8 mouse cellular contexts compared by ENCODE assay signal in genomic region chr12:111143005-111143508, GRCm38 (mm10). TPM values are rescaled to one million over a fixed set of nuclear protein-coding genes. Genes with fewer than 3 reads are reported as not detected.
A peak's percentile ranks its signal among the peaks of the same experiment; 100 is the strongest.
DNase-seq lines count a peak whose midpoint lies in the region; ATAC-seq and TF ChIP-seq lines count a peak whose summit lies in the region.

No protein-coding gene starts in this region.

- H3K27ac ChIP-seq in hindbrain, embryonic 14.5 days = peak overlapping the region; percentile 78
- H3K27ac ChIP-seq in testis, adult 2 months (ENCODE audit: control insufficient read depth, insufficient read depth, low read depth, low read length) = no peak overlapping the region

- TF ChIP-seq CTCF in testis, adult 2 months (IDR thresholded peaks at IDR 0.05; ENCODE audit: control insufficient read depth, insufficient read depth, insufficient replicate concordance, low read depth, low read length) = peak; percentile 47; the same call in 1 of the 2 replicates

- peak; percentile 32 to 51 for DNase-seq in cerebellum, adult 18-20 months
- peak; percentile 51 to 67 for DNase-seq in right cerebral cortex, postnatal 10 days (ENCODE audit: low spot score in 2 of 2)
- DNase-seq in right cerebral cortex, postnatal 36 days (ENCODE audit: low spot score in 2 of 2) = no peak
- DNase-seq in hindbrain, embryonic 14.5 days (ENCODE audit: low spot score) = peak; percentile 61
- no peak for DNase-seq in adrenal gland, adult 8-10 months

- no peaks in the 10 kb centered on the region for H3K36me3 ChIP-seq in hindbrain, embryonic 14.5 days (replicated peaks; ENCODE audit: control insufficient read depth, insufficient read depth)
- no peaks in the 10 kb centered on the region for H3K36me3 ChIP-seq in testis, adult 2 months (ENCODE audit: control insufficient read depth, insufficient read depth, low read length)

- no peak overlapping the region for H3K4me3 ChIP-seq in hindbrain, embryonic 14.5 days (replicated peaks; ENCODE audit: low read length)
- no peak overlapping the region for H3K4me3 ChIP-seq in testis, adult 2 months (ENCODE audit: control insufficient read depth, low read depth, low read length)

- TF ChIP-seq POLR2A in testis, adult 2 months (IDR thresholded peaks at IDR 0.05; ENCODE audit: control insufficient read depth, low read depth, low read length) = no peak

- peaks cover 23% of the 10 kb centered on the region for H3K4me1 ChIP-seq in hindbrain, embryonic 14.5 days (replicated peaks; ENCODE audit: control insufficient read depth, insufficient read depth, low read length)
- H3K4me1 ChIP-seq in testis, adult 2 months (ENCODE audit: control insufficient read depth, insufficient read depth, low read length) = peaks cover 6% of the 10 kb centered on the region

- 5% methylated on average over 12 of the region's 12 CpGs for WGBS in hindbrain, embryonic 14.5 days

- H3K9me3 ChIP-seq in hindbrain, embryonic 14.5 days (ENCODE audit: control insufficient read depth, low read length) = no peaks in the 10 kb centered on the region

- H3K4me2 ChIP-seq in hindbrain, embryonic 14.5 days (replicated peaks) = peak overlapping the region; percentile 31

- H3K9ac ChIP-seq in hindbrain, embryonic 14.5 days = peak overlapping the region; percentile 3; the same call in 1 of the 2 replicates

- no peak for ATAC-seq in cerebellum, adult (ENCODE audit: insufficient number of reproducible peaks, low FRiP score, low TSS enrichment)
- ATAC-seq in hindbrain, embryonic 14.5 days (ENCODE audit: low FRiP score) = peak; percentile 77; the same call in 1 of the 2 replicates
- ATAC-seq in megakaryocyte progenitor cell, adult 5-6 weeks (replicated peaks; ENCODE audit: poor library complexity) = 0 out of 2 replicates have a peak, but pooled peaks have one; percentile 57

- H3K27me3 ChIP-seq in hindbrain, embryonic 14.5 days (ENCODE audit: control insufficient read depth, insufficient read depth, low read length) = no peaks in the 10 kb centered on the region
- H3K27me3 ChIP-seq in testis, adult 2 months (ENCODE audit: control insufficient read depth, insufficient read depth, low read length) = no peaks in the 10 kb centered on the region

RNA-seq across cellular contexts. Expression of gene Traf3, which starts 23.1 kb away (rescaled TPM):
- 20.9 and 22.5 TPM in 2 replicates for polyA plus RNA-seq in hindbrain, embryonic 14.5 days (2014; fragmentation: Nextera tagmentation; extraction: Ambion mirVana)
- total RNA-seq in megakaryocyte progenitor cell, adult 5-6 weeks (2015) = 12.0 and 12.4 TPM in 2 replicates
- 24.1 and 24.5 TPM in 2 replicates for total RNA-seq in megakaryocyte progenitor cell, adult 5-6 weeks (2017)
- 2.1 and 2.4 TPM in 2 replicates for polyA plus RNA-seq in testis, adult 2 months (2012; rRNA removed)
- total RNA-seq in adrenal gland, adult 8-10 months (2022) = 10 to 100 TPM; 29.8 to 36.7 (median 34.2) TPM

RNA-seq across cellular contexts. Expression of gene 4930595D18Rik, which starts 41.2 kb away (rescaled TPM):
- polyA plus RNA-seq in hindbrain, embryonic 14.5 days (2014; fragmentation: Nextera tagmentation; extraction: Ambion mirVana) = not detected in 2 replicates
- total RNA-seq in megakaryocyte progenitor cell, adult 5-6 weeks (2015) = not detected in 2 replicates
- total RNA-seq in megakaryocyte progenitor cell, adult 5-6 weeks (2017) = not detected in 2 replicates
- polyA plus RNA-seq in testis, adult 2 months (2012; rRNA removed) = 5.1 and 5.2 TPM in 2 replicates
- not detected for total RNA-seq in adrenal gland, adult 8-10 months (2022)

Comparison
In these comparisons a context has a peak if more than half of its experiments do, and no peak if none do; other contexts are left out.
1. DNase-seq: peak in cerebellum, adult 18-20 months (2 of 2), right cerebral cortex, postnatal 10 days (2 of 2) and hindbrain, embryonic 14.5 days (single experiment); none in right cerebral cortex, postnatal 36 days (0 of 2) and adrenal gland, adult 8-10 months (single experiment).